Mouse (Mus musculus) hindbrain, embryonic 15.5 days (tissue): ENCODE results near the gene Apoc2. TPM values are rescaled to one million over a fixed set of nuclear protein-coding genes. Genes with fewer than 3 reads are reported as not detected.

Source experiments
- ATAC-seq: fragments of 200-750 bp; cut with Nextera tagmentation; 2 replicates; pipeline ENCODE4 v1.8.0; 2017; ENCODE audit warnings: low read depth, moderate number of reproducible peaks, moderate TSS enrichment; ENCODE audit not compliant: low FRiP score
- H3K27ac ChIP-seq: fragments of 300-500 bp; sonication (generic); replicated peaks from 2 replicates; pipeline ENCODE4 v1.5.1; 2015; ENCODE audit warnings: mild to moderate bottlenecking, inconsistent platforms
- H3K27me3 ChIP-seq: fragments of 300-500 bp; sonication (generic); 2 replicates; pipeline ENCODE4 v1.6.1; 2015; ENCODE audit warnings: control low read depth, inconsistent platforms
- H3K36me3 ChIP-seq: fragments of 300-500 bp; sonication (generic); 2 replicates; pipeline ENCODE4 v1.6.1; 2015; ENCODE audit warnings: control low read depth, inconsistent platforms
- H3K4me1 ChIP-seq: fragments of 300-500 bp; sonication (generic); replicated peaks from 2 replicates; pipeline ENCODE4 v1.6.1; 2015; ENCODE audit warnings: control low read depth, inconsistent platforms
- H3K4me2 ChIP-seq: fragments of 300-500 bp; sonication (generic); 2 replicates; pipeline ENCODE4 v1.6.1; 2015; ENCODE audit warnings: moderate library complexity, mild to moderate bottlenecking, inconsistent platforms
- H3K4me3 ChIP-seq: fragments of 300-500 bp; sonication (generic); 2 replicates; pipeline ENCODE4 v1.5.1; 2015; ENCODE audit warnings: mild to moderate bottlenecking, inconsistent platforms
- H3K9ac ChIP-seq: fragments of 300-500 bp; sonication (generic); 2 replicates; pipeline ENCODE4 v1.6.1; 2015; ENCODE audit warnings: inconsistent platforms
- H3K9me3 ChIP-seq: fragments of 300-500 bp; sonication (generic); 2 replicates; pipeline ENCODE4 v1.6.1; 2016; ENCODE audit warnings: control low read depth, inconsistent platforms
- WGBS: fragments of 180-500 bp; shearing (Covaris S2); methylation state at CpG from one replicate; pipeline ENCODE4 v1.1.7; 2015; 5-methylcytosine and 5-hydroxymethylcytosine counted together
- polyA plus RNA-seq: library from polyadenylated mRNA; unstranded; fragments of >200 nt; fragmentation: Nextera tagmentation; extraction: Ambion mirVana; gene quantifications from 2 replicates; pipeline ENCODE4 v1.2.1, GENCODE M21; 2015

Apoc2 gene
- polyA plus RNA-seq, 1 experiment from 2014 or later: 0.58 TPM

GRCm38 (mm10) chr7:19713598-19713997, 35.9 kb upstream of the Apoc2 start:
- WGBS: 91% methylated on average over 9 of the region's 9 CpGs
- peak overlapping the region; percentile 77; the same call in 1 of the 2 replicates for H3K4me2 ChIP-seq

GRCm38 (mm10) chr7:19713196-19713595, 35.5 kb upstream of the Apoc2 start:
- Histone ChIP-seq H3K9me3 (no peaks in the 10 kb centered on the region), H3K36me3 (peaks cover 39% of the 10 kb centered on the region), H3K4me2 (no peak overlapping the region), H3K27me3 (no peaks in the 10 kb centered on the region), H3K9ac (no peak overlapping the region), H3K27ac (no peak overlapping the region), H3K4me3 (no peak overlapping the region), H3K4me1 (peaks cover 25% of the 10 kb centered on the region)
- ATAC-seq: no peak
- 58% methylated on average over 4 of the region's 4 CpGs for WGBS

More at GRCm38 (mm10) chr7:19713598-19713997, 35.9 kb upstream of the Apoc2 start:
- Histone ChIP-seq H3K4me1 (peaks cover 25% of the 10 kb centered on the region), H3K36me3 (peaks cover 37% of the 10 kb centered on the region), H3K4me3 (0 out of 2 replicates have a peak overlapping the region, but pooled peaks have one; percentile 66), H3K9ac (no peak overlapping the region), H3K27me3 (no peaks in the 10 kb centered on the region), H3K27ac (no peak overlapping the region), H3K9me3 (no peaks in the 10 kb centered on the region)
- no peak for ATAC-seq

GRCm38 (mm10) chr7:19712414-19712813, 34.7 kb upstream of the Apoc2 start:
- Histone ChIP-seq H3K4me2 (no peak overlapping the region), H3K36me3 (peaks cover 43% of the 10 kb centered on the region), H3K27ac (no peak overlapping the region), H3K27me3 (no peaks in the 10 kb centered on the region), H3K4me3 (no peak overlapping the region), H3K9ac (no peak overlapping the region), H3K9me3 (no peaks in the 10 kb centered on the region), H3K4me1 (peaks cover 25% of the 10 kb centered on the region)
- no peak for ATAC-seq
- 75% methylated on average over 4 of the region's 4 CpGs for WGBS

GRCm38 (mm10) chr7:19710650-19711049, 32.9 kb upstream of the Apoc2 start:
- no peaks in the 10 kb centered on the region for H3K9me3 ChIP-seq
- no peak overlapping the region for H3K4me2 ChIP-seq
- H3K27ac ChIP-seq: no peak overlapping the region
- no peak for ATAC-seq
- WGBS: 96% methylated on average over 10 of the region's 10 CpGs
- no peak overlapping the region for H3K4me3 ChIP-seq
- H3K4me1 ChIP-seq: peaks cover 17% of the 10 kb centered on the region
- no peak overlapping the region for H3K9ac ChIP-seq
- H3K27me3 ChIP-seq: no peaks in the 10 kb centered on the region
- peaks cover 49% of the 10 kb centered on the region for H3K36me3 ChIP-seq

- Histone ChIP-seq H3K27me3 (no peaks in the 10 kb centered on the region), H3K9me3 (no peaks in the 10 kb centered on the region), H3K36me3 (peaks cover 27% of the 10 kb centered on the region), H3K4me3 (no peak overlapping the region), H3K4me1 (no peaks in the 10 kb centered on the region), H3K4me2 (no peak overlapping the region), H3K27ac (no peak overlapping the region), H3K9ac (no peak overlapping the region)
- ATAC-seq: no peak
- WGBS: 96% methylated on average over 7 of the region's 7 CpGs
These were observed 27.5 kb upstream of the Apoc2 start for GRCm38 (mm10) chr7:19705271-19705670.

GRCm38 (mm10) chr7:19704475-19704874, 26.7 kb upstream of the Apoc2 start:
- ATAC-seq: no peak
- no peak overlapping the region for H3K4me3 ChIP-seq
- WGBS: 96% methylated on average over 4 of the region's 4 CpGs
- no peak overlapping the region for H3K27ac ChIP-seq
- no peak overlapping the region for H3K4me2 ChIP-seq
- H3K9ac ChIP-seq: no peak overlapping the region
- peaks cover 2% of the 10 kb centered on the region for H3K4me1 ChIP-seq
- no peaks in the 10 kb centered on the region for H3K27me3 ChIP-seq
- H3K9me3 ChIP-seq: no peaks in the 10 kb centered on the region
- peaks cover 20% of the 10 kb centered on the region for H3K36me3 ChIP-seq

- H3K36me3 ChIP-seq: peaks cover 9% of the 10 kb centered on the region; the same call in 1 of the 2 replicates
- ATAC-seq: no peak
- 95% methylated on average over 16 of the region's 16 CpGs for WGBS
- peaks cover 17% of the 10 kb centered on the region for H3K4me1 ChIP-seq
- no peak overlapping the region for H3K4me2 ChIP-seq
- no peak overlapping the region for H3K4me3 ChIP-seq
- H3K9me3 ChIP-seq: no peaks in the 10 kb centered on the region
- no peaks in the 10 kb centered on the region for H3K27me3 ChIP-seq
- H3K27ac ChIP-seq: no peak overlapping the region
- no peak overlapping the region for H3K9ac ChIP-seq
These were observed 25.3 kb upstream of the Apoc2 start for GRCm38 (mm10) chr7:19702859-19703555.

- WGBS: 32% methylated on average over 22 of the region's 22 CpGs
- ATAC-seq: peak; percentile 67; the same call in 1 of the 2 replicates
- Histone ChIP-seq H3K9ac (no peak overlapping the region), H3K27me3 (no peaks in the 10 kb centered on the region), H3K4me1 (peaks cover 18% of the 10 kb centered on the region), H3K27ac (peak overlapping the region; percentile 35; the same call in 1 of the 2 replicates), H3K36me3 (no peaks in the 10 kb centered on the region; the same call in 1 of the 2 replicates), H3K4me3 (no peak overlapping the region), H3K4me2 (no peak overlapping the region), H3K9me3 (no peaks in the 10 kb centered on the region)
These were observed 23.5 kb upstream of the Apoc2 start for GRCm38 (mm10) chr7:19701069-19701761.

GRCm38 (mm10) chr7:19700299-19701068, 22.7 kb upstream of the Apoc2 start:
- Histone ChIP-seq H3K27ac (peak overlapping the region; percentile 32), H3K27me3 (no peaks in the 10 kb centered on the region), H3K4me3 (no peak overlapping the region), H3K36me3 (no peaks in the 10 kb centered on the region; the same call in 1 of the 2 replicates), H3K4me1 (peaks cover 18% of the 10 kb centered on the region), H3K9me3 (no peaks in the 10 kb centered on the region), H3K4me2 (no peak overlapping the region), H3K9ac (no peak overlapping the region)
- 63% methylated on average over 12 of the region's 12 CpGs for WGBS
- no peak for ATAC-seq

GRCm38 (mm10) chr7:19699827-19700148, 22.0 kb upstream of the Apoc2 start:
- no peaks in the 10 kb centered on the region; the same call in 1 of the 2 replicates for H3K36me3 ChIP-seq
- no peaks in the 10 kb centered on the region for H3K9me3 ChIP-seq
- no peak overlapping the region for H3K4me2 ChIP-seq
- peaks cover 18% of the 10 kb centered on the region for H3K4me1 ChIP-seq
- H3K27ac ChIP-seq: peak overlapping the region; percentile 54
- H3K4me3 ChIP-seq: no peak overlapping the region
- no peak for ATAC-seq
- no peaks in the 10 kb centered on the region for H3K27me3 ChIP-seq
- H3K9ac ChIP-seq: no peak overlapping the region
- 81% methylated on average over 4 of the region's 4 CpGs for WGBS

GRCm38 (mm10) chr7:19698907-19699826, 21.4 kb upstream of the Apoc2 start, which contains the start of gene Apoe:
TSS of gene Apoe (minus strand) at chr7:19699188.
- Histone ChIP-seq H3K27me3 (no peaks in the 10 kb centered on the region), H3K9ac (peak within 1 kb of the TSS; percentile 30), H3K9me3 (no peaks in the 10 kb centered on the region), H3K36me3 (no peaks in the 10 kb centered on the region; the same call in 1 of the 2 replicates), H3K4me1 (peaks cover 18% of the 10 kb centered on the region), H3K4me3 (peak within 1 kb of the TSS; percentile 34), H3K27ac (peak within 1 kb of the TSS; percentile 54), H3K4me2 (peak within 1 kb of the TSS; percentile 58)
- WGBS: 2% methylated on average over 19 of the region's 20 CpGs
- ATAC-seq: peak; percentile 72
